Mouse (Mus musculus): Measurements from ENCODE around the gene Polrmt. TPM values are rescaled to one million over a fixed set of nuclear protein-coding genes. Genes with fewer than 3 reads are reported as not detected.

Polrmt gene
- polyA plus RNA-seq (2015; fragmentation: Nextera tagmentation; extraction: Ambion mirVana) = 30.2 and 30.9 TPM in 2 replicates

- H3K9me3 ChIP-seq = peaks cover 4% of the 10 kb centered on the region
- no peaks in the 10 kb centered on the region for H3K27me3 ChIP-seq (replicated peaks)
- H3K36me3 ChIP-seq = peaks cover 36% of the 10 kb centered on the region
- peaks cover 13% of the 10 kb centered on the region for H3K4me1 ChIP-seq
- H3K4me2 ChIP-seq = peak within 1 kb of the TSS; percentile 67
- peak; percentile 90 for ATAC-seq (ENCODE audit: extremely low read depth, insufficient number of reproducible peaks, low FRiP score, low TSS enrichment)
- peak within 1 kb of the TSS; percentile 75 for H3K9ac ChIP-seq
- peak within 1 kb of the TSS; percentile 5; the same call in 1 of the 2 replicates for H3K27ac ChIP-seq (replicated peaks)
- peak within 1 kb of the TSS; percentile 57 for H3K4me3 ChIP-seq
- WGBS = 3% methylated on average over 38 of the region's 38 CpGs
Measured at GRCm38 (mm10) chr10:79745898-79746773, at the start of gene Polrmt. Gene Polrmt (minus strand): TSS chr10:79746581.

DNA sequence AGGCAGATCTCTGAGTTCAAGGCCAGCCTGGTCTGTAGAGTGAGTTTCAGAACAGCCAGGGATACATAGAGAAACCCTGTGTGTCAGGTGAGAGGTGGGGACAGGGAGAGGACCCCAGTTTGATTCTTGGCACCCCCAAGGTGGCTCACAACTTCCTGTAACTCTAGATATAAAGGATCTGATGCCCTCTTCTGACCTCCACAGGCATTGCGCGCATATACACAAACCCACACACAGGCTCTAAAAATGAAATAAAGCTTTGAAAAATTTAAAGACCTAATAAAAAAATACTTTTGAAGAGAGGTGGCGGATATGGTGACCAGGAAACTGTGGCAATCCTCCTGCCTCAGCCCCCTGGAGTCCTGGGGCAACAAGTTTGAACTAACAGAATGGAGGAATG lies 49.5 kb upstream of the Polrmt start:
- no peaks in the 10 kb centered on the region for H3K27me3 ChIP-seq (replicated peaks)
- ATAC-seq (ENCODE audit: extremely low read depth, insufficient number of reproducible peaks, low FRiP score, low TSS enrichment) = no peak
- 92% methylated on average over 3 of the region's 3 CpGs for WGBS
- no peak overlapping the region for H3K27ac ChIP-seq (replicated peaks)
- H3K9me3 ChIP-seq = no peaks in the 10 kb centered on the region
- H3K9ac ChIP-seq = no peak overlapping the region
- no peak overlapping the region for H3K4me2 ChIP-seq
- no peaks in the 10 kb centered on the region for H3K36me3 ChIP-seq
- H3K4me3 ChIP-seq = no peak overlapping the region
- H3K4me1 ChIP-seq = peaks cover 22% of the 10 kb centered on the region

- Histone ChIP-seq H3K36me3 (no peaks in the 10 kb centered on the region), H3K4me2 (peak overlapping the region; percentile 96), H3K27me3 (replicated peaks) (peaks cover 4% of the 10 kb centered on the region; the same call in 1 of the 2 replicates), H3K9ac (peak overlapping the region; percentile 96), H3K4me3 (peak overlapping the region; percentile 92), H3K4me1 (peaks cover 22% of the 10 kb centered on the region), H3K27ac (replicated peaks) (peak overlapping the region; percentile 86), H3K9me3 (no peaks in the 10 kb centered on the region)
- 16% methylated on average over 10 of the region's 10 CpGs for WGBS
- peak; percentile 5; the same call in 1 of the 2 replicates for ATAC-seq (ENCODE audit: extremely low read depth, insufficient number of reproducible peaks, low FRiP score, low TSS enrichment)
Measured at GRCm38 (mm10) chr10:79794491-79794931, 48.1 kb upstream of the Polrmt start.

- H3K9ac ChIP-seq = peak overlapping the region; percentile 96
- H3K4me2 ChIP-seq = peak overlapping the region; percentile 96
- H3K27me3 ChIP-seq (replicated peaks) = peaks cover 4% of the 10 kb centered on the region; the same call in 1 of the 2 replicates
- ATAC-seq (ENCODE audit: extremely low read depth, insufficient number of reproducible peaks, low FRiP score, low TSS enrichment) = no peak
- H3K4me1 ChIP-seq = peaks cover 22% of the 10 kb centered on the region
- H3K36me3 ChIP-seq = no peaks in the 10 kb centered on the region
- no peaks in the 10 kb centered on the region for H3K9me3 ChIP-seq
- peak overlapping the region; percentile 86 for H3K27ac ChIP-seq (replicated peaks)
- peak overlapping the region; percentile 92 for H3K4me3 ChIP-seq
- 2% methylated on average over 38 of the region's 38 CpGs for WGBS
Measured at GRCm38 (mm10) chr10:79793738-79794490, 47.5 kb upstream of the Polrmt start.

- peak within 1 kb of the TSS; percentile 96 for H3K4me2 ChIP-seq
- peak within 1 kb of the TSS; percentile 86 for H3K27ac ChIP-seq (replicated peaks)
- H3K9me3 ChIP-seq = no peaks in the 10 kb centered on the region
- peak within 1 kb of the TSS; percentile 96 for H3K9ac ChIP-seq
- ATAC-seq (ENCODE audit: extremely low read depth, insufficient number of reproducible peaks, low FRiP score, low TSS enrichment) = 0 out of 2 replicates have a peak, but pooled peaks have one; percentile 5
- H3K36me3 ChIP-seq = no peaks in the 10 kb centered on the region
- H3K4me1 ChIP-seq = peaks cover 22% of the 10 kb centered on the region
- 5% methylated on average over 42 of the region's 51 CpGs for WGBS
- peaks cover 4% of the 10 kb centered on the region; the same call in 1 of the 2 replicates for H3K27me3 ChIP-seq (replicated peaks)
- peak within 1 kb of the TSS; percentile 92 for H3K4me3 ChIP-seq
Measured at GRCm38 (mm10) chr10:79793051-79793737, 46.8 kb upstream of the Polrmt start, which contains the start of gene Palm. Gene Palm (plus strand): TSS chr10:79793572.

- Histone ChIP-seq H3K4me1 (peaks cover 21% of the 10 kb centered on the region), H3K4me3 (no peak overlapping the region), H3K9ac (no peak overlapping the region), H3K27ac (replicated peaks) (no peak overlapping the region), H3K36me3 (no peaks in the 10 kb centered on the region), H3K27me3 (replicated peaks) (peaks cover 4% of the 10 kb centered on the region; the same call in 1 of the 2 replicates), H3K4me2 (no peak overlapping the region), H3K9me3 (no peaks in the 10 kb centered on the region)
- no peak for ATAC-seq (ENCODE audit: extremely low read depth, insufficient number of reproducible peaks, low FRiP score, low TSS enrichment)
- 74% methylated on average over 5 of the region's 5 CpGs for WGBS
Measured at GRCm38 (mm10) chr10:79792339-79793040, 46.1 kb upstream of the Polrmt start.

- no peak within 1 kb of the TSS for H3K9ac ChIP-seq
- H3K27me3 ChIP-seq (replicated peaks) = peaks cover 10% of the 10 kb centered on the region; the same call in 1 of the 2 replicates
- peaks cover 14% of the 10 kb centered on the region for H3K4me1 ChIP-seq
- no peak within 1 kb of the TSS for H3K4me3 ChIP-seq
- no peaks in the 10 kb centered on the region for H3K36me3 ChIP-seq
- H3K4me2 ChIP-seq = no peak within 1 kb of the TSS
- WGBS = 72% methylated on average over 4 of the region's 4 CpGs
- no peak for ATAC-seq (ENCODE audit: extremely low read depth, insufficient number of reproducible peaks, low FRiP score, low TSS enrichment)
- no peaks in the 10 kb centered on the region for H3K9me3 ChIP-seq
- no peak within 1 kb of the TSS for H3K27ac ChIP-seq (replicated peaks)
Measured at GRCm38 (mm10) chr10:79790861-79791260, 44.5 kb upstream of the Polrmt start, which contains the start of gene Prss57. Gene Prss57 (minus strand): TSS chr10:79790961.

DNA sequence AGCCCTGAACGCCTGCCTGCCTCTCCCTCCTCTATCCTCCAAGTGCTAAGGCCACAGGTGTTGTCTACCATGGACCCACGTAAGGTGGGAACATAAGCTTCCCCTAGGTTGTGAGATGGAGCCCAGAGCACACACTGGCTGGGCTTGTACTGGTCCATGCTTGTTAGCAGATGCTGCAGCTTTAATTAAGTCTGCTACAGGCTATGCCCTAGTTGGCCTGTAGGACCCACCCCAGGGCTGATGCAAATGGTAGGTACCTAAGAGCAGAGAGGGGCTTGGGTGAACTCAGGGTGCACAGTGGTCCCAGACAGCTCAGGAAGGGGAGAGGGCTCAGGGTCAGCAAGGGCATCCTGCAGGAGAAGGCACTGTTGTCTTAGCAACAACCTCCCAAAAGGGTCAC lies 43.2 kb upstream of the Polrmt start:
- Histone ChIP-seq H3K9me3 (no peaks in the 10 kb centered on the region), H3K27ac (replicated peaks) (no peak overlapping the region)
- ATAC-seq (ENCODE audit: extremely low read depth, insufficient number of reproducible peaks, low FRiP score, low TSS enrichment) = no peak

DNA sequence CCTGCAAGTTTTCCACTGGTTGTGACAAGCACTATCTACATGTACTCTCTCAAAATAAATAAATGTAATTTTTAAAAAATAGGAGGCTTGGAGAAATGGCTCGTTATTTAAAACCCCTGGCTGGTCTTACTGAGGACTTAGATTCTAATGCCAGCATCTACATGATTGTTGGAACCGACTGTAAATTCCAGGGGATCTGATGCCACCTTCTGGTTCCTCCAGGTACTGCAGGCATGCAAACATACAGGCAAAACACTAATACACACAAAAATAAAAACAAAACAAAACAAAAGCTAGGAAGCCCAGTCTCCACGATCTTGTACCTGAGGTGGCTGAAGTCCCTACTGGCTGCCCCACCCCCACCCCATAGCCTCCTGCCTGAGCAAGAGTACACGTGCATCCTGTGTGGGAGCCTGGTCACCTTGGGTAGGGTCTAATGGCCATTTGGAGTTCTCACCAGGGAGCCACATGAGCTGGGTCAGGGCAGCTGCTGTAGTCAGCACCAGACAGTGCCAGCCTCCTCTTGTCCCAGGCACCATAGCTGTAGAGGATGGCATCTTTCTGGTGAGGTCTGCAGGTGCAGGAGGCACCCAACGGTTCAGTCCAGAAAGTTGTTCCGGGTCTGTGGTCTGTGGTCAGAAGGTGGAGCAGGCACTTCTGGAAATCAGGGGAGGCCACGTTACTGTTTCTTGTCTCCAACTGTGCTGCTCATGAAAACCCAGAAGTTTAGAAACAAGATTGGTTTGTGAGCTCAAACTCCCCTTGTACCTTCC lies 42.2 kb upstream of the Polrmt start:
- H3K9ac ChIP-seq = no peak overlapping the region
- no peaks in the 10 kb centered on the region for H3K36me3 ChIP-seq
- no peak overlapping the region for H3K27ac ChIP-seq (replicated peaks)
- ATAC-seq (ENCODE audit: extremely low read depth, insufficient number of reproducible peaks, low FRiP score, low TSS enrichment) = no peak
- no peaks in the 10 kb centered on the region for H3K9me3 ChIP-seq
- peaks cover 25% of the 10 kb centered on the region for H3K27me3 ChIP-seq (replicated peaks)
- H3K4me1 ChIP-seq = no peaks in the 10 kb centered on the region
- H3K4me3 ChIP-seq = no peak overlapping the region
- H3K4me2 ChIP-seq = no peak overlapping the region
- WGBS = 32% methylated on average over 7 of the region's 7 CpGs

More for the DNA sequence above, 43.2 kb upstream of the Polrmt start:
- 54% methylated on average over 2 of the region's 2 CpGs for WGBS
- Histone ChIP-seq H3K4me2 (no peak overlapping the region), H3K4me3 (no peak overlapping the region), H3K4me1 (peaks cover 7% of the 10 kb centered on the region), H3K27me3 (replicated peaks) (peaks cover 17% of the 10 kb centered on the region), H3K36me3 (no peaks in the 10 kb centered on the region), H3K9ac (0 out of 2 replicates have a peak overlapping the region, but pooled peaks have one; percentile 30)

Data from heart, embryonic 13.5 days (tissue).